Mouse (Mus musculus) midbrain, embryonic 15.5 days (tissue): Measurements from ENCODE around the gene Dtl. TPM values are rescaled to one million over a fixed set of nuclear protein-coding genes. Genes with fewer than 3 reads are reported as not detected.

ENCODE experiments used
- ATAC-seq: fragments of 200-750 bp; cut with Nextera tagmentation; replicated peaks from 2 replicates; pipeline ENCODE4 v1.8.0; 2017; ENCODE audit warnings: moderate TSS enrichment
- H3K27ac ChIP-seq: fragments of 300-500 bp; sonication (generic); 2 replicates; pipeline ENCODE4 v1.5.1; 2015; ENCODE audit warnings: mild to moderate bottlenecking, inconsistent platforms
- H3K27me3 ChIP-seq: fragments of 300-500 bp; sonication (generic); replicated peaks from 2 replicates; pipeline ENCODE4 v1.6.1; 2015; ENCODE audit warnings: inconsistent platforms
- H3K36me3 ChIP-seq: fragments of 300-500 bp; sonication (generic); replicated peaks from 2 replicates; pipeline ENCODE4 v1.6.1; 2015; ENCODE audit warnings: inconsistent platforms
- H3K4me1 ChIP-seq: fragments of 300-500 bp; sonication (generic); 2 replicates; pipeline ENCODE4 v1.6.1; 2015; ENCODE audit warnings: inconsistent platforms
- H3K4me2 ChIP-seq: fragments of 300-500 bp; sonication (generic); 2 replicates; pipeline ENCODE4 v1.6.1; 2015; ENCODE audit warnings: inconsistent platforms, mild to moderate bottlenecking, moderate library complexity
- H3K4me3 ChIP-seq: fragments of 300-500 bp; sonication (generic); 2 replicates; pipeline ENCODE4 v1.5.1; 2015; ENCODE audit warnings: mild to moderate bottlenecking, inconsistent platforms
- H3K9ac ChIP-seq: fragments of 300-500 bp; sonication (generic); 2 replicates; pipeline ENCODE4 v1.6.1; 2015; ENCODE audit warnings: mild to moderate bottlenecking, inconsistent platforms
- H3K9me3 ChIP-seq: fragments of 300-500 bp; sonication (generic); 2 replicates; pipeline ENCODE4 v1.6.1; 2016; ENCODE audit warnings: inconsistent platforms
- WGBS: fragments of 180-500 bp; shearing (Covaris S2); methylation state at CpG from one replicate; pipeline ENCODE4 v1.1.7; 2015; ENCODE audit warnings: mixed read lengths; 5-methylcytosine and 5-hydroxymethylcytosine counted together
- polyA plus RNA-seq: library from polyadenylated mRNA; unstranded; fragments of >200 nt; fragmentation: Nextera tagmentation; extraction: Ambion mirVana; gene quantifications from 2 replicates; pipeline ENCODE4 v1.2.1, GENCODE M21; 2015

Gene Dtl
- polyA plus RNA-seq, 1 experiment from 2014 or later, result 6.2 TPM

- ATAC-seq, result no peak
These were observed 63.0 kb downstream of the Dtl start for GRCm38 (mm10) chr1:191512383-191512782.

GRCm38 (mm10) chr1:191511503-191511902, 63.8 kb downstream of the Dtl start:
- no peak overlapping the region for H3K27ac ChIP-seq
- H3K9ac ChIP-seq, result no peak overlapping the region
- no peaks in the 10 kb centered on the region for H3K4me1 ChIP-seq
- no peak overlapping the region for H3K4me3 ChIP-seq
- no peaks in the 10 kb centered on the region for H3K9me3 ChIP-seq
- no peak overlapping the region for H3K4me2 ChIP-seq
- no peaks in the 10 kb centered on the region for H3K27me3 ChIP-seq
- 87% methylated on average over 8 of the region's 8 CpGs for WGBS
- H3K36me3 ChIP-seq, result no peaks in the 10 kb centered on the region
- no peak for ATAC-seq

More at GRCm38 (mm10) chr1:191512383-191512782, 63.0 kb downstream of the Dtl start:
- H3K4me1 ChIP-seq, result no peaks in the 10 kb centered on the region
- H3K27me3 ChIP-seq, result no peaks in the 10 kb centered on the region
- H3K4me2 ChIP-seq, result no peak overlapping the region
- H3K9ac ChIP-seq, result no peak overlapping the region
- H3K9me3 ChIP-seq, result no peaks in the 10 kb centered on the region
- H3K4me3 ChIP-seq, result no peak overlapping the region
- H3K36me3 ChIP-seq, result no peaks in the 10 kb centered on the region
- no peak overlapping the region for H3K27ac ChIP-seq
- 81% methylated on average over 4 of the region's 4 CpGs for WGBS

GRCm38 (mm10) chr1:191509865-191510264, 65.5 kb downstream of the Dtl start:
- Histone ChIP-seq H3K27me3 (no peaks in the 10 kb centered on the region), H3K4me2 (no peak overlapping the region), H3K36me3 (no peaks in the 10 kb centered on the region), H3K27ac (no peak overlapping the region), H3K4me3 (no peak overlapping the region), H3K9me3 (no peaks in the 10 kb centered on the region), H3K9ac (no peak overlapping the region), H3K4me1 (no peaks in the 10 kb centered on the region)
- WGBS, result 70% methylated on average over 3 of the region's 3 CpGs
- ATAC-seq, result no peak

GRCm38 (mm10) chr1:191509131-191509530, 66.2 kb downstream of the Dtl start:
- no peaks in the 10 kb centered on the region for H3K36me3 ChIP-seq
- H3K9ac ChIP-seq, result no peak overlapping the region
- no peak overlapping the region for H3K4me3 ChIP-seq
- no peak overlapping the region for H3K27ac ChIP-seq
- H3K4me2 ChIP-seq, result no peak overlapping the region
- no peaks in the 10 kb centered on the region for H3K27me3 ChIP-seq
- 92% methylated on average over 6 of the region's 6 CpGs for WGBS
- H3K9me3 ChIP-seq, result no peaks in the 10 kb centered on the region
- no peak for ATAC-seq
- H3K4me1 ChIP-seq, result no peaks in the 10 kb centered on the region

GRCm38 (mm10) chr1:191506791-191507190, 68.6 kb downstream of the Dtl start:
- WGBS, result 79% methylated on average over 1 of the region's 1 CpGs
- Histone ChIP-seq H3K27ac (no peak overlapping the region), H3K9ac (no peak overlapping the region), H3K4me3 (no peak overlapping the region), H3K36me3 (no peaks in the 10 kb centered on the region), H3K9me3 (no peaks in the 10 kb centered on the region), H3K4me1 (no peaks in the 10 kb centered on the region), H3K4me2 (no peak overlapping the region), H3K27me3 (no peaks in the 10 kb centered on the region)
- no peak for ATAC-seq

- Histone ChIP-seq H3K4me2 (no peak overlapping the region), H3K4me3 (no peak overlapping the region), H3K27me3 (no peaks in the 10 kb centered on the region), H3K9me3 (no peaks in the 10 kb centered on the region), H3K36me3 (no peaks in the 10 kb centered on the region), H3K9ac (no peak overlapping the region), H3K4me1 (0 out of 2 replicates have a peak, but pooled peaks cover 4% of the 10 kb centered on the region), H3K27ac (no peak overlapping the region)
- ATAC-seq, result no peak
- 93% methylated on average over 6 of the region's 6 CpGs for WGBS
These were observed 75.7 kb downstream of the Dtl start for GRCm38 (mm10) chr1:191499666-191500065.

GRCm38 (mm10) chr1:191498271-191498955, 76.9 kb downstream of the Dtl start:
- Histone ChIP-seq H3K9me3 (no peaks in the 10 kb centered on the region), H3K4me3 (no peak overlapping the region), H3K36me3 (no peaks in the 10 kb centered on the region), H3K4me2 (no peak overlapping the region), H3K27ac (no peak overlapping the region), H3K4me1 (0 out of 2 replicates have a peak, but pooled peaks cover 4% of the 10 kb centered on the region), H3K27me3 (no peaks in the 10 kb centered on the region), H3K9ac (no peak overlapping the region)
- ATAC-seq, result no peak
- 88% methylated on average over 14 of the region's 14 CpGs for WGBS

GRCm38 (mm10) chr1:191496676-191497075, 78.7 kb downstream of the Dtl start:
- no peak overlapping the region for H3K9ac ChIP-seq
- no peaks in the 10 kb centered on the region for H3K9me3 ChIP-seq
- 81% methylated on average over 1 of the region's 1 CpGs for WGBS
- no peak for ATAC-seq
- no peaks in the 10 kb centered on the region for H3K27me3 ChIP-seq
- H3K4me2 ChIP-seq, result no peak overlapping the region
- no peak overlapping the region for H3K4me3 ChIP-seq
- no peak overlapping the region for H3K27ac ChIP-seq
- H3K36me3 ChIP-seq, result no peaks in the 10 kb centered on the region
- H3K4me1 ChIP-seq, result 0 out of 2 replicates have a peak, but pooled peaks cover 4% of the 10 kb centered on the region

- Histone ChIP-seq H3K4me3 (no peak overlapping the region), H3K27me3 (no peaks in the 10 kb centered on the region), H3K27ac (no peak overlapping the region), H3K9me3 (no peaks in the 10 kb centered on the region), H3K36me3 (no peaks in the 10 kb centered on the region), H3K4me2 (no peak overlapping the region), H3K4me1 (0 out of 2 replicates have a peak, but pooled peaks cover 4% of the 10 kb centered on the region), H3K9ac (no peak overlapping the region)
- 42% methylated on average over 10 of the region's 10 CpGs for WGBS
- ATAC-seq, result no peak
These were observed 80.3 kb downstream of the Dtl start for GRCm38 (mm10) chr1:191495051-191495467.

- Histone ChIP-seq H3K9ac (no peak overlapping the region), H3K4me1 (0 out of 2 replicates have a peak, but pooled peaks cover 4% of the 10 kb centered on the region), H3K4me3 (no peak overlapping the region), H3K27me3 (no peaks in the 10 kb centered on the region), H3K9me3 (no peaks in the 10 kb centered on the region), H3K36me3 (no peaks in the 10 kb centered on the region), H3K27ac (no peak overlapping the region), H3K4me2 (no peak overlapping the region)
- no peak for ATAC-seq
- 63% methylated on average over 2 of the region's 2 CpGs for WGBS
These were observed 81.1 kb downstream of the Dtl start for GRCm38 (mm10) chr1:191494303-191494655.

- H3K36me3 ChIP-seq, result no peaks in the 10 kb centered on the region
- 84% methylated on average over 13 of the region's 13 CpGs for WGBS
- no peak overlapping the region for H3K9ac ChIP-seq
- no peak overlapping the region for H3K4me3 ChIP-seq
- no peak overlapping the region for H3K4me2 ChIP-seq
- no peak for ATAC-seq
- H3K27me3 ChIP-seq, result no peaks in the 10 kb centered on the region
- H3K4me1 ChIP-seq, result 0 out of 2 replicates have a peak, but pooled peaks cover 4% of the 10 kb centered on the region
- no peak overlapping the region for H3K27ac ChIP-seq
- H3K9me3 ChIP-seq, result no peaks in the 10 kb centered on the region
These were observed 81.7 kb downstream of the Dtl start for GRCm38 (mm10) chr1:191493476-191494302.

GRCm38 (mm10) chr1:191490446-191490845, 84.9 kb downstream of the Dtl start:
- Histone ChIP-seq H3K4me1 (0 out of 2 replicates have a peak, but pooled peaks cover 4% of the 10 kb centered on the region), H3K9me3 (no peaks in the 10 kb centered on the region), H3K4me2 (no peak overlapping the region), H3K9ac (no peak overlapping the region), H3K36me3 (no peaks in the 10 kb centered on the region), H3K27ac (no peak overlapping the region), H3K27me3 (no peaks in the 10 kb centered on the region), H3K4me3 (no peak overlapping the region)
- WGBS, result 77% methylated on average over 7 of the region's 7 CpGs
- no peak for ATAC-seq
